Mouse (Mus musculus): Measurements from ENCODE around the gene Polh. TPM values are rescaled to one million over a fixed set of nuclear protein-coding genes. Genes with fewer than 3 reads are reported as not detected.

Polh gene
- polyA plus RNA-seq, 1 experiment: 4.3 TPM

- no peak overlapping the region for H3K4me3 ChIP-seq (ENCODE audit: insufficient read depth, low read depth, low read length)
- H3K27ac ChIP-seq (replicated peaks; ENCODE audit: low read depth, low read length): no peak overlapping the region
Observed at GRCm38 (mm10) chr17:46210550-46210949, 8.1 kb upstream of the Polh start.

DNA sequence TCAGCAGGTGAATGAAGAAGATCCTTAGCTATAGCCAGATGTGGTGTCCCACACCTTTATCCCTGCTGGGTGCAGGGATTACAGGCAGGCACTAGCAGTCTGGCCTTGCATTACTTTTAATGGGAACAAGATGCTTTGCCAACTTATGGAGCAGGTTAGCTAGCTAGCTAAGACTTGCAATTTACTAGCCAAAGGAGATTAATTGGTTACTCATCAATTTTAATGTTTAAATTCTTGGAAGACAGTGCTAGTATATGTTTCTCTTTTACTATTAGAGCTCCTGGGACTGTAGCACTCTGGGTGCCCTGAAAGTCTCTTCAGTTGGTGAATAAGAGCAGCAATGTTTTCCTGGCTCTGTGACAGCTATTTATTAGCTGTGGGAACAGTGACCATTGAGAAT lies 4.2 kb upstream of the Polh start:
- no peaks in the 10 kb centered on the region for H3K4me1 ChIP-seq (ENCODE audit: control insufficient read depth, insufficient read depth, insufficient read length, low read length)
- no peak overlapping the region for H3K4me3 ChIP-seq (ENCODE audit: insufficient read depth, low read depth, low read length)
- H3K27ac ChIP-seq (replicated peaks; ENCODE audit: low read depth, low read length): no peak overlapping the region

More at GRCm38 (mm10) chr17:46210550-46210949, 8.1 kb upstream of the Polh start:
- no peaks in the 10 kb centered on the region for H3K4me1 ChIP-seq (ENCODE audit: control insufficient read depth, insufficient read depth, insufficient read length, low read length)

DNA sequence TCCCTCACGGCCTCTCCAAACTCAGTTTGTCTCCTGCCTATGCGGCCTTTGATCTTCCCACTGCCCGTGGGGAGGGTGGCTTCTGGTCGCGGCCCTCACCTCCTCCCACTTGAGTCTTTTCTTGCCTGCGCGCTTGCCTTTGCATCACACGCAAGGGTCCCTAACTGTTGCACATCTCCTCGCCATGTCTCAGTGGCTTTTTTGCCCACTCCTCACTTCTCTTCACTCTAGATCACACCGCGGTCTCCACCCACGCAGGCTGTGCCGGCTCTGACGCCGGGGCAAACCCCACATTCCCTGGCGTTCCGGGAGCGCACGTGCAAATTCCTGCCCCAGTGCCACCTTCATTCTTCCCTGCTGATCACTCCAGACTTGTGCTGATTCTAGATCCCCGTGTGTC lies 633 bp upstream of the Polh start:
- peak overlapping the region; percentile 80 for H3K4me3 ChIP-seq (ENCODE audit: insufficient read depth, low read depth, low read length)
- no peaks in the 10 kb centered on the region for H3K4me1 ChIP-seq (ENCODE audit: control insufficient read depth, insufficient read depth, insufficient read length, low read length)
- H3K27ac ChIP-seq (replicated peaks; ENCODE audit: low read depth, low read length): peak overlapping the region; percentile 8; the same call in 1 of the 2 replicates

DNA sequence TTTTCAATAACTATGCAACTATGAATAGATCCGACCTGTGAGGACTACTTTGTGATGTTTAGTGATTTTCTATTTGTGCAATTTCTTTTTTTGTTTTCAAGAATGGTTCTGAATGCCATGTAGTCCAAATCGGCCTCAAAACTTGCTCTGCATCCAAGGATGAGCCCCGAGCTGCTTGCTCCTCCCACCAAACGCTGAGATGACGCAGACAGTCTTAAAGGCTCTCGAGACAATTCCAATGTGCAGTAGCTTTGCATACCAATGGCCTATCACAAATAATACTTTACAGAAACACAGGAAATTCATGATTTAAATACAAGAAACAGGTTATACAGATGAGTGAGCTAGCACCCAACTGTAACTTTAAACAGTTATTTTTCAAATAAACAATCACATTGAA lies 1.3 kb downstream of the Polh start:
- Histone ChIP-seq H3K27ac (replicated peaks; ENCODE audit: low read depth, low read length) (no peak overlapping the region), H3K4me1 (ENCODE audit: control insufficient read depth, insufficient read depth, insufficient read length, low read length) (no peaks in the 10 kb centered on the region), H3K4me3 (ENCODE audit: insufficient read depth, low read depth, low read length) (no peak overlapping the region)

DNA sequence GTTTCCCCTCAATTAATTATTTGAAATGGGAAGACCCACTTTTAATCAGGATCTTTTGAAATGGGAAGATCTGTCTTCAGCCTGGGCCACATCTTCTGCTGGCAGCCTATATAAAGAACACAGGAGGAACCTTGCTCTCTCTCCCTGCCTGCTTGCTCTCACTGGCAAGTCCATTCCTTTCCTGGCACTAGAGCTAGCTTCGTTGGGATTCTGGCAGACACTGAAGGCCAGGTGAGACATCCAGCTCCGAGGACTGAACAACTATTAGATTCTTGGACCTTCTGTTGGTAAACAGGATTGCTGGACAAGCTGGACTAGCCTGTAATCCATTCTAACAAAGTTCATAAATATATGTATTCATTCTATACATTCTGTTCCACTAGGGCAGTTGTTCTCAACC lies 13.6 kb downstream of the Polh start:
- Histone ChIP-seq H3K27ac (replicated peaks; ENCODE audit: low read depth, low read length) (no peak overlapping the region), H3K4me1 (ENCODE audit: control insufficient read depth, insufficient read depth, insufficient read length, low read length) (no peaks in the 10 kb centered on the region), H3K4me3 (ENCODE audit: insufficient read depth, low read depth, low read length) (no peak overlapping the region)

- H3K4me1 ChIP-seq (ENCODE audit: control insufficient read depth, insufficient read depth, insufficient read length, low read length): no peaks in the 10 kb centered on the region
Observed at GRCm38 (mm10) chr17:46182273-46182672, 20.2 kb downstream of the Polh start.

GRCm38 (mm10) chr17:46170538-46170937 lies 31.9 kb downstream of the Polh start:
- H3K4me3 ChIP-seq (ENCODE audit: insufficient read depth, low read depth, low read length): no peak overlapping the region
- H3K4me1 ChIP-seq (ENCODE audit: control insufficient read depth, insufficient read depth, insufficient read length, low read length): no peaks in the 10 kb centered on the region

More at GRCm38 (mm10) chr17:46182273-46182672, 20.2 kb downstream of the Polh start:
- H3K4me3 ChIP-seq (ENCODE audit: insufficient read depth, low read depth, low read length): no peak overlapping the region
- H3K27ac ChIP-seq (replicated peaks; ENCODE audit: low read depth, low read length): no peak overlapping the region

DNA sequence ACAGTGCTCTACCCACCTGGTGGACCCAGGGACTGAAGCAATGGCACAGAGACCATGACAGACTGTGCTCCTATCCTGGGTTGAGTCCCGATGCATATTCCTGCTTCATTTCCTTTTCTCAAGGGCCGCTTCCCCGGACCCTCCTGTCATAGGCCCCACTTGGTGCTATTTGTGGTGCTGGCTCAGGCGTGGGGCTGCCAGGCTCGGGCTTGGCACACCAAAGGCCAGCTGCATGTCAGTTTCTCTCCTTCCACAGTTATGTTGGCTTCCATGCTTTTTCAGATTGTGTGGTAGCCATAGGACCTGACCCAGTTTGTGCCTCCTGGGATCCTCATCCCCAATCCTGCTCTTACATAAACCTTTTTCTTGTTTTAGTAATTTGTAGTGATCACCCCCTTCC lies 33.7 kb downstream of the Polh start:
- no peaks in the 10 kb centered on the region for H3K4me1 ChIP-seq (ENCODE audit: control insufficient read depth, insufficient read depth, insufficient read length, low read length)
- no peak overlapping the region for H3K27ac ChIP-seq (replicated peaks; ENCODE audit: low read depth, low read length)
- H3K4me3 ChIP-seq (ENCODE audit: insufficient read depth, low read depth, low read length): no peak overlapping the region

More at GRCm38 (mm10) chr17:46170538-46170937, 31.9 kb downstream of the Polh start:
- no peak overlapping the region for H3K27ac ChIP-seq (replicated peaks; ENCODE audit: low read depth, low read length)

DNA sequence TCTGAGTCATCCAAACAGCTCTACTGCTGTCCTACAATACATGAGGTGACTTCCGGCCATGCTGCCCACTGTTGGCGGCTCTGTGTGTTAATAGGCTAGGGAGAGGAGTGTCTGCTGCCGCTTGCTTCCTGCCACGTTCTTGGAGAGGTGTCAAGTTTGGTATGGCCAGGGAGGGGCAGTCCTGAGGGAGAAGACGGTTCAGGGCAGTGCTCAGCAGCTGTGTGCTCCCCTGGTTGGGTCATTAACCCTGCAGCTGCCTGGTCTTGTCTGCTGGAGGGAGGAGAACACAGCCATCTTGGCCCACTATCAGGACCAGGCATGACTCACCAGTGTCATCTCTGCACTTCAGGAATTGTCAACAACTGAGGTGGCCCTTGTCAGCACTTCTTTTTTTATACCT lies 34.1 kb downstream of the Polh start:
- H3K27ac ChIP-seq (replicated peaks; ENCODE audit: low read depth, low read length): no peak overlapping the region
- peaks cover 2% of the 10 kb centered on the region; the same call in 1 of the 2 replicates for H3K4me1 ChIP-seq (ENCODE audit: control insufficient read depth, insufficient read depth, insufficient read length, low read length)
- H3K4me3 ChIP-seq (ENCODE audit: insufficient read depth, low read depth, low read length): no peak overlapping the region

DNA sequence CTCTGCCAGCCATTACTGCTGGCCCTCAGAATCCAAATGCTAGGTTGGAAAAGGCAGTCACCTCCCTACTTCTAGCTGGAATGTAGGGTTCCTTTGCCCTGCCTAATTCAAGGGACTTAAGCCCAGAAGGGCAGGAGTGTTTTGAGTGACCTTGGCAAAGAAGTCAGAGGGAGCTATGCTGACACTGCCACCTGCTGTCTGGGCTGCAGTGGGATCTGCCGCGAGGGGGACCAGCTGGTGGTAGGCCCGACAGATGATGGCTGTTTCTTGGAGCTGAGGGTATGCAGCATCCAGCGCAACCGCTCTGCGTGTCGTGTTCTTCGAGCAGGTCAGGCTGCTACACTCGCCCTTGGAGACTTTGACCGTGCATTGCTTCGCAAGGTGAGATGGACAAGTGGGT lies 35.4 kb downstream of the Polh start:
- Histone ChIP-seq H3K4me3 (ENCODE audit: insufficient read depth, low read depth, low read length) (no peak overlapping the region), H3K27ac (replicated peaks; ENCODE audit: low read depth, low read length) (no peak overlapping the region), H3K4me1 (ENCODE audit: control insufficient read depth, insufficient read depth, insufficient read length, low read length) (peaks cover 7% of the 10 kb centered on the region)

DNA sequence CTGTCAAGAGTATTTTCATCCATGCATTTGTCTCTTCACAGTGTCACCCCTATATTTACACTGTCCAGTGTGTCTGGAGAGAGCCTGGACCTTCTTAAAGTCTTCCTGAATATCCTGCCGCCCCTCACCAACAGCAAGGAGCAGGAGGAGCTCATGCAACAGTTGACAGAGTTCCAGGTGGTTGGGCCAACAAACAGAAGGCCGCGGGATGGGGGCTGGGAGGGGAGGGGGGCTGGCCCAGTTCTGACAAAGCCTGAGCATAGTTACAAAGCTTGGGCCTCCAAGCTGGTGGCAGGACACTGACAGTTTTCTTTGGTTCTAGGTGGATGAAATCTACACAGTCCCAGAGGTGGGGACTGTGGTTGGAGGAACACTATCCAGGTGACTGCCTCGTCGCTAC lies 36.2 kb downstream of the Polh start:
- Histone ChIP-seq H3K27ac (replicated peaks; ENCODE audit: low read depth, low read length) (no peak overlapping the region), H3K4me3 (ENCODE audit: insufficient read depth, low read depth, low read length) (no peak overlapping the region), H3K4me1 (ENCODE audit: control insufficient read depth, insufficient read depth, insufficient read length, low read length) (peaks cover 12% of the 10 kb centered on the region)

- Histone ChIP-seq H3K4me1 (ENCODE audit: control insufficient read depth, insufficient read depth, insufficient read length, low read length) (peaks cover 12% of the 10 kb centered on the region), H3K27ac (replicated peaks; ENCODE audit: low read depth, low read length) (no peak overlapping the region), H3K4me3 (ENCODE audit: insufficient read depth, low read depth, low read length) (no peak overlapping the region)
Observed at GRCm38 (mm10) chr17:46165460-46165859, 37.0 kb downstream of the Polh start.

- H3K4me1 ChIP-seq (ENCODE audit: control insufficient read depth, insufficient read depth, insufficient read length, low read length): peaks cover 13% of the 10 kb centered on the region
- no peak overlapping the region for H3K4me3 ChIP-seq (ENCODE audit: insufficient read depth, low read depth, low read length)
- H3K27ac ChIP-seq (replicated peaks; ENCODE audit: low read depth, low read length): no peak overlapping the region
Observed at GRCm38 (mm10) chr17:46164791-46165190, 37.7 kb downstream of the Polh start.

GRCm38 (mm10) chr17:46164301-46164700 lies 38.1 kb downstream of the Polh start:
- peaks cover 16% of the 10 kb centered on the region for H3K4me1 ChIP-seq (ENCODE audit: control insufficient read depth, insufficient read depth, insufficient read length, low read length)
- H3K27ac ChIP-seq (replicated peaks; ENCODE audit: low read depth, low read length): no peak overlapping the region
- no peak overlapping the region for H3K4me3 ChIP-seq (ENCODE audit: insufficient read depth, low read depth, low read length)

DNA sequence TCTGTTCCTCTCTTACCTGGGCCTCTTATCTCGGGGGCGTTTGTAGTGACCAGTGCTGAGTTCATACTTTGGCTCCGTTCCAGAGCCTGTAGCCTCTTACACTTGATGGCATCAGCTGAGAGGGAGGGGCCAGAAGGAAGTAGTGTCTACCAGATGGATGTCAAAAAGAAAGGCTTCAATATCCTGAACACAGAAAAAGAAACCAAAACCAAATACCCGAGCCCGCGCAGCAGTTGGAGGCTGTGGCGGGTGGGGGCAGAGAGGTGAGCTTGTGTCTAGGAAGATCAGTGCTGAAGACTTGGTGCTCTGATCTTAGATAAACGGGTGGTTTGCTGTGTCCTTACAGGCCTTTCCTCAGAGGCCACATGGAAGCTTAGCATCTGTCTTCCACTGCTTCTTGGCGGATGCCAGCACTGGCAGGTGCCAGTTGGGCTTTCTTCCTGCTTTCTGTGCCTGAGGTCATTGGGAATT lies 39.5 kb downstream of the Polh start:
- Histone ChIP-seq H3K4me3 (ENCODE audit: insufficient read depth, low read depth, low read length) (peak overlapping the region; percentile 47), H3K27ac (replicated peaks; ENCODE audit: low read depth, low read length) (peak overlapping the region; percentile 81), H3K4me1 (ENCODE audit: control insufficient read depth, insufficient read depth, insufficient read length, low read length) (peaks cover 16% of the 10 kb centered on the region)

DNA sequence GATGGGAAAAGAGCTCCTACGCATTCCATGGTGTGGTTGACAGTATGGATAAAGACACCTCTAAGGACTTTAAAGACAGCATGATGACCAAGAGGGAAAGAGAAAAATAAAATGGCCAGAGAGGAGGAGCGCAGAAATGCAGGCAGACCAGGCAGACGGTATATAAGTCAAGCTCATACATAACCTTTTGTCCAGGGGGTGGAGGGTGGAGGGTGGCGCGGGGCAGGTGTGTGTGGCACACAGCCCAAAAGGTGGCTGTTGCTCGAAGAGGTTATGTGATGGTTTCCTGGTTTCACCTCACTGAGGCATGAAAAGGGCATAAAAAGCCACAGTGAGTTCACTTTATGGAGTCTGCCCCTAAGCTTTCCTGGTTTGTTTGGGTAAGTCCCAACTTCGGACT lies 39.9 kb downstream of the Polh start:
- H3K4me3 ChIP-seq (ENCODE audit: insufficient read depth, low read depth, low read length): peak overlapping the region; percentile 47
- H3K27ac ChIP-seq (replicated peaks; ENCODE audit: low read depth, low read length): peak overlapping the region; percentile 81
- H3K4me1 ChIP-seq (ENCODE audit: control insufficient read depth, insufficient read depth, insufficient read length, low read length): peaks cover 16% of the 10 kb centered on the region
